Mouse (Mus musculus) liver, embryonic 15.5 days (tissue): ENCODE measurements around the gene Plxnc1. TPM values are rescaled to one million over a fixed set of nuclear protein-coding genes. Genes with fewer than 3 reads are reported as not detected.

ENCODE experiments used
- ATAC-seq: fragments of 200-750 bp; cut with Nextera tagmentation; 2 replicates; pipeline ENCODE4 v1.8.0; 2017; ENCODE audit warnings: moderate number of reproducible peaks, mild to moderate bottlenecking, moderate library complexity; ENCODE audit not compliant: insufficient read depth
- H3K27ac ChIP-seq: fragments of 300-500 bp; sonication (generic); replicated peaks from 2 replicates; pipeline ENCODE4 v1.5.1; 2015; ENCODE audit warnings: mild to moderate bottlenecking, inconsistent platforms
- H3K27me3 ChIP-seq: fragments of 300-500 bp; sonication (generic); 2 replicates; pipeline ENCODE4 v1.6.1; 2015; ENCODE audit warnings: mild to moderate bottlenecking, inconsistent platforms
- H3K36me3 ChIP-seq: fragments of 300-500 bp; sonication (generic); replicated peaks from 2 replicates; pipeline ENCODE4 v1.6.1; 2015; ENCODE audit warnings: moderate library complexity, mild to moderate bottlenecking, inconsistent platforms
- H3K4me1 ChIP-seq: fragments of 300-500 bp; sonication (generic); replicated peaks from 2 replicates; pipeline ENCODE4 v1.6.1; 2015; ENCODE audit warnings: inconsistent platforms
- H3K4me2 ChIP-seq: fragments of 300-500 bp; sonication (generic); 2 replicates; pipeline ENCODE4 v1.6.1; 2015; ENCODE audit warnings: moderate library complexity, mild to moderate bottlenecking, inconsistent platforms
- H3K4me3 ChIP-seq: fragments of 300-500 bp; sonication (generic); replicated peaks from 2 replicates; pipeline ENCODE4 v1.5.1; 2015; ENCODE audit warnings: mild to moderate bottlenecking, inconsistent platforms
- H3K9ac ChIP-seq: fragments of 300-500 bp; sonication (generic); 2 replicates; pipeline ENCODE4 v1.6.1; 2015; ENCODE audit warnings: moderate library complexity, mild to moderate bottlenecking, inconsistent platforms
- H3K9me3 ChIP-seq: fragments of 300-500 bp; sonication (generic); replicated peaks from 2 replicates; pipeline ENCODE4 v1.6.1; 2016; ENCODE audit warnings: inconsistent platforms
- WGBS: fragments of 180-500 bp; shearing (Covaris S2); methylation state at CpG from one replicate; pipeline ENCODE4 v1.1.7; 2015; ENCODE audit warnings: mixed read lengths; ENCODE audit not compliant: insufficient replicate concordance; 5-methylcytosine and 5-hydroxymethylcytosine counted together
- polyA plus RNA-seq: library from polyadenylated mRNA; unstranded; fragments of >200 nt; fragmentation: Nextera tagmentation; extraction: Ambion mirVana; gene quantifications from 2 replicates; pipeline ENCODE4 v1.2.1, GENCODE M21; 2015

Plxnc1 gene
- polyA plus RNA-seq, 1 experiment from 2014 or later, result 2.1 TPM

- Histone ChIP-seq H3K9ac (no peak overlapping the region), H3K27ac (no peak overlapping the region), H3K4me3 (no peak overlapping the region), H3K9me3 (no peaks in the 10 kb centered on the region), H3K36me3 (no peaks in the 10 kb centered on the region), H3K4me2 (no peak overlapping the region), H3K4me1 (peaks cover 37% of the 10 kb centered on the region), H3K27me3 (peaks cover 64% of the 10 kb centered on the region)
- no peak for ATAC-seq
- 55% methylated on average over 7 of the region's 7 CpGs for WGBS
These were observed 2.8 kb upstream of the Plxnc1 start for GRCm38 (mm10) chr10:94947386-94947785.

GRCm38 (mm10) chr10:94945206-94945711 is 624 bp upstream of the Plxnc1 start:
- H3K27me3 ChIP-seq, result peaks cover 84% of the 10 kb centered on the region
- no peaks in the 10 kb centered on the region for H3K9me3 ChIP-seq
- 0 out of 2 replicates have a peak overlapping the region, but pooled peaks have one; percentile 61 for H3K27ac ChIP-seq
- 0 out of 2 replicates have a peak, but pooled peaks have one; percentile 2 for ATAC-seq
- H3K4me2 ChIP-seq, result peak overlapping the region; percentile 98
- H3K9ac ChIP-seq, result peak overlapping the region; percentile 70; the same call in 1 of the 2 replicates
- no peaks in the 10 kb centered on the region for H3K36me3 ChIP-seq
- H3K4me1 ChIP-seq, result peaks cover 55% of the 10 kb centered on the region
- under 1% methylated on average over 36 of the region's 36 CpGs for WGBS
- peak overlapping the region; percentile 72 for H3K4me3 ChIP-seq

GRCm38 (mm10) chr10:94943846-94944690 is 567 bp downstream of the Plxnc1 start:
- Histone ChIP-seq H3K4me2 (peak overlapping the region; percentile 98), H3K9me3 (no peaks in the 10 kb centered on the region), H3K4me1 (peaks cover 64% of the 10 kb centered on the region), H3K4me3 (peak overlapping the region; percentile 72), H3K27me3 (peaks cover 82% of the 10 kb centered on the region), H3K9ac (peak overlapping the region; percentile 70), H3K27ac (peak overlapping the region; percentile 61), H3K36me3 (no peaks in the 10 kb centered on the region)
- under 1% methylated on average over 107 of the region's 110 CpGs for WGBS
- peak; percentile 43 for ATAC-seq

- WGBS, result under 1% methylated on average over 26 of the region's 26 CpGs
- Histone ChIP-seq H3K9ac (peak overlapping the region; percentile 70), H3K9me3 (no peaks in the 10 kb centered on the region), H3K36me3 (no peaks in the 10 kb centered on the region), H3K4me2 (peak overlapping the region; percentile 98), H3K27ac (peak overlapping the region; percentile 61), H3K4me1 (peaks cover 70% of the 10 kb centered on the region), H3K27me3 (peaks cover 82% of the 10 kb centered on the region), H3K4me3 (peak overlapping the region; percentile 72)
- ATAC-seq, result peak; percentile 11; the same call in 1 of the 2 replicates
These were observed 1.2 kb downstream of the Plxnc1 start for GRCm38 (mm10) chr10:94943401-94943845.

GRCm38 (mm10) chr10:94942449-94943041 is 2.1 kb downstream of the Plxnc1 start:
- Histone ChIP-seq H3K27ac (0 out of 2 replicates have a peak overlapping the region, but pooled peaks have one; percentile 3), H3K4me1 (peaks cover 79% of the 10 kb centered on the region), H3K36me3 (no peaks in the 10 kb centered on the region), H3K9ac (peak overlapping the region; percentile 70; the same call in 1 of the 2 replicates), H3K4me3 (peak overlapping the region; percentile 72), H3K27me3 (peaks cover 73% of the 10 kb centered on the region), H3K4me2 (peak overlapping the region; percentile 98), H3K9me3 (no peaks in the 10 kb centered on the region)
- ATAC-seq, result 0 out of 2 replicates have a peak, but pooled peaks have one; percentile 10
- WGBS, result 1% methylated on average over 17 of the region's 17 CpGs

- no peak overlapping the region for H3K9ac ChIP-seq
- H3K4me2 ChIP-seq, result peak overlapping the region; percentile 98
- 35% methylated on average over 4 of the region's 4 CpGs for WGBS
- H3K27me3 ChIP-seq, result peaks cover 64% of the 10 kb centered on the region
- no peaks in the 10 kb centered on the region for H3K9me3 ChIP-seq
- 0 out of 2 replicates have a peak, but pooled peaks cover 1% of the 10 kb centered on the region for H3K36me3 ChIP-seq
- no peak overlapping the region for H3K27ac ChIP-seq
- H3K4me3 ChIP-seq, result 0 out of 2 replicates have a peak overlapping the region, but pooled peaks have one; percentile 2
- H3K4me1 ChIP-seq, result peaks cover 81% of the 10 kb centered on the region
- ATAC-seq, result no peak
These were observed 3.1 kb downstream of the Plxnc1 start for GRCm38 (mm10) chr10:94941551-94941950.

- H3K9ac ChIP-seq, result no peak overlapping the region
- no peak for ATAC-seq
- 0 out of 2 replicates have a peak, but pooled peaks cover 4% of the 10 kb centered on the region for H3K36me3 ChIP-seq
- H3K27ac ChIP-seq, result 0 out of 2 replicates have a peak overlapping the region, but pooled peaks have one; percentile 19
- 51% methylated on average over 7 of the region's 7 CpGs for WGBS
- no peak overlapping the region; the same call in 1 of the 2 replicates for H3K4me2 ChIP-seq
- H3K4me3 ChIP-seq, result no peak overlapping the region
- H3K27me3 ChIP-seq, result peaks cover 57% of the 10 kb centered on the region
- H3K9me3 ChIP-seq, result no peaks in the 10 kb centered on the region
- H3K4me1 ChIP-seq, result peaks cover 80% of the 10 kb centered on the region
These were observed 3.8 kb downstream of the Plxnc1 start for GRCm38 (mm10) chr10:94940786-94941185.

- Histone ChIP-seq H3K9ac (no peak overlapping the region), H3K9me3 (no peaks in the 10 kb centered on the region), H3K4me1 (peaks cover 79% of the 10 kb centered on the region), H3K4me2 (peak overlapping the region; percentile 3; the same call in 1 of the 2 replicates), H3K4me3 (no peak overlapping the region), H3K27ac (no peak overlapping the region), H3K36me3 (0 out of 2 replicates have a peak, but pooled peaks cover 4% of the 10 kb centered on the region), H3K27me3 (peaks cover 49% of the 10 kb centered on the region)
- no peak for ATAC-seq
- 26% methylated on average over 2 of the region's 2 CpGs for WGBS
These were observed 4.6 kb downstream of the Plxnc1 start for GRCm38 (mm10) chr10:94940061-94940460.

GRCm38 (mm10) chr10:94938899-94939298 is 5.7 kb downstream of the Plxnc1 start:
- ATAC-seq, result 0 out of 2 replicates have a peak, but pooled peaks have one; percentile 19
- Histone ChIP-seq H3K4me3 (no peak overlapping the region), H3K4me2 (no peak overlapping the region), H3K4me1 (peaks cover 78% of the 10 kb centered on the region), H3K27ac (peak overlapping the region; percentile 58), H3K9me3 (no peaks in the 10 kb centered on the region), H3K9ac (no peak overlapping the region), H3K36me3 (0 out of 2 replicates have a peak, but pooled peaks cover 4% of the 10 kb centered on the region), H3K27me3 (peaks cover 38% of the 10 kb centered on the region)
- 22% methylated on average over 2 of the region's 2 CpGs for WGBS

GRCm38 (mm10) chr10:94938320-94938719 is 6.3 kb downstream of the Plxnc1 start:
- peaks cover 32% of the 10 kb centered on the region for H3K27me3 ChIP-seq
- ATAC-seq, result peak; percentile 74
- no peaks in the 10 kb centered on the region for H3K9me3 ChIP-seq
- WGBS, result 48% methylated on average over 6 of the region's 6 CpGs
- H3K27ac ChIP-seq, result peak overlapping the region; percentile 58
- H3K4me3 ChIP-seq, result no peak overlapping the region
- no peak overlapping the region for H3K9ac ChIP-seq
- H3K36me3 ChIP-seq, result 0 out of 2 replicates have a peak, but pooled peaks cover 4% of the 10 kb centered on the region
- H3K4me1 ChIP-seq, result peaks cover 77% of the 10 kb centered on the region
- 0 out of 2 replicates have a peak overlapping the region, but pooled peaks have one; percentile 4 for H3K4me2 ChIP-seq
